Mouse (Mus musculus): ENCODE results near the gene Icam4.

- no peak for TF ChIP-seq CTCF (IDR thresholded peaks at IDR 0.05; ENCODE audit: borderline replicate concordance, insufficient read depth, low read depth, low read length)
- no peak for TF ChIP-seq POLR2A (IDR thresholded peaks at IDR 0.05; ENCODE audit: borderline replicate concordance, insufficient read depth, low read length)
Measured at GRCm38 (mm10) chr9:21043563-21043962, 14.4 kb downstream of the Icam4 start.

Data from cerebellum, adult 2 months (tissue).